ENCODE assay signal across 20 mouse cellular contexts in genomic region chr7:121858939-121859338, GRCm38 (mm10). TPM values are rescaled to one million over a fixed set of nuclear protein-coding genes. Genes with fewer than 3 reads are reported as not detected.
DNase-seq lines count a peak whose midpoint lies in the region; ATAC-seq and TF ChIP-seq lines count a peak whose summit lies in the region.
"Had no signal": no experiment of that assay in that cellular context is flagged by ENCODE, and none has a peak within 500 bp of the region (broad histone marks: within the 10 kb centered on the region; RNA-seq: fewer than 3 reads in every experiment).

No protein-coding gene starts in this region.

- no peak overlapping the region for H3K4me2 ChIP-seq in liver, postnatal 0 days (ENCODE audit: low read depth, low read length)
- H3K4me2 ChIP-seq in liver, embryonic 12.5 days = no peak overlapping the region
- no peak overlapping the region for H3K4me2 ChIP-seq in forebrain, embryonic 14.5 days (ENCODE audit: low read length)
- H3K4me2 ChIP-seq: embryonic facial prominence, embryonic 12.5 days; liver, embryonic 13.5 days; neural tube, embryonic 12.5 days had no signal

- H3K9ac ChIP-seq in liver, postnatal 0 days (replicated peaks) = no peak overlapping the region
- H3K9ac ChIP-seq in liver, embryonic 12.5 days = no peak overlapping the region
- H3K9ac ChIP-seq in forebrain, embryonic 14.5 days (ENCODE audit: low read length) = no peak overlapping the region
- H3K9ac ChIP-seq: embryonic facial prominence, embryonic 12.5 days; liver, embryonic 13.5 days; neural tube, embryonic 12.5 days had no signal

- WGBS in liver, postnatal 0 days (ENCODE audit: insufficient replicate concordance) = 65% methylated on average over 8 of the region's 8 CpGs
- 58% methylated on average over 8 of the region's 8 CpGs for WGBS in liver, embryonic 12.5 days (ENCODE audit: insufficient replicate concordance)
- WGBS in forebrain, embryonic 14.5 days = 78% methylated on average over 8 of the region's 8 CpGs

- H3K36me3 ChIP-seq in liver, postnatal 0 days (replicated peaks; ENCODE audit: insufficient read depth, low read length) = no peaks in the 10 kb centered on the region
- H3K36me3 ChIP-seq in liver, embryonic 12.5 days = no peaks in the 10 kb centered on the region
- H3K36me3 ChIP-seq in forebrain, embryonic 14.5 days (ENCODE audit: control insufficient read depth, insufficient read depth, low read length) = no peaks in the 10 kb centered on the region
- H3K36me3 ChIP-seq: embryonic facial prominence, embryonic 12.5 days; heart, embryonic 10.5 days; liver, embryonic 13.5 days; neural tube, embryonic 12.5 days had no signal

- H3K4me3 ChIP-seq in liver, postnatal 0 days (ENCODE audit: low read depth, low read length) = no peak overlapping the region
- no peak overlapping the region for H3K4me3 ChIP-seq in liver, embryonic 12.5 days
- no peak overlapping the region for H3K4me3 ChIP-seq in forebrain, embryonic 14.5 days (ENCODE audit: low read depth, low read length)
- H3K4me3 ChIP-seq: embryonic facial prominence, embryonic 12.5 days; heart, embryonic 10.5 days; liver, embryonic 13.5 days; neural tube, embryonic 12.5 days had no signal

- H3K4me1 ChIP-seq in liver, postnatal 0 days (ENCODE audit: insufficient read depth) = no peaks in the 10 kb centered on the region
- H3K4me1 ChIP-seq in liver, embryonic 12.5 days = no peaks in the 10 kb centered on the region
- no peaks in the 10 kb centered on the region for H3K4me1 ChIP-seq in forebrain, embryonic 14.5 days (ENCODE audit: control insufficient read depth, insufficient read depth, low read length)
- H3K4me1 ChIP-seq: embryonic facial prominence, embryonic 12.5 days; liver, embryonic 13.5 days; neural tube, embryonic 12.5 days had no signal

- H3K9me3 ChIP-seq in liver, postnatal 0 days (ENCODE audit: low read length) = no peaks in the 10 kb centered on the region
- H3K9me3 ChIP-seq in liver, embryonic 12.5 days (replicated peaks) = no peaks in the 10 kb centered on the region
- H3K9me3 ChIP-seq in forebrain, embryonic 14.5 days (replicated peaks; ENCODE audit: control insufficient read depth, low read length) = no peaks in the 10 kb centered on the region
- H3K9me3 ChIP-seq: embryonic facial prominence, embryonic 12.5 days; heart, embryonic 10.5 days; liver, embryonic 13.5 days; neural tube, embryonic 12.5 days had no signal

- H3K27me3 ChIP-seq in liver, postnatal 0 days (ENCODE audit: insufficient read depth, low read length) = no peaks in the 10 kb centered on the region
- peaks cover 11% of the 10 kb centered on the region for H3K27me3 ChIP-seq in liver, embryonic 12.5 days (replicated peaks)
- peaks cover 7% of the 10 kb centered on the region for H3K27me3 ChIP-seq in forebrain, embryonic 14.5 days (replicated peaks; ENCODE audit: control insufficient read depth, insufficient read depth, low read length)
- H3K27me3 ChIP-seq: neural tube, embryonic 12.5 days had no signal

- no peak overlapping the region for H3K27ac ChIP-seq in liver, postnatal 0 days (ENCODE audit: low read depth)
- H3K27ac ChIP-seq in liver, embryonic 12.5 days = no peak overlapping the region
- no peak overlapping the region for H3K27ac ChIP-seq in forebrain, embryonic 14.5 days (ENCODE audit: low read depth, low read length)
- H3K27ac ChIP-seq: embryonic facial prominence, embryonic 12.5 days; heart, embryonic 10.5 days; hindbrain, postnatal 0 days; liver, embryonic 13.5 days; macrophage; neural tube, embryonic 12.5 days had no signal

- ATAC-seq in liver, postnatal 0 days = no peak
- no peak for ATAC-seq in liver, embryonic 12.5 days
- peak; percentile 33 for ATAC-seq in granulocyte monocyte progenitor cell, adult 5-6 weeks (replicated peaks; ENCODE audit: poor library complexity, severe bottlenecking)
- no peak for ATAC-seq in forebrain, embryonic 14.5 days
- ATAC-seq: hindbrain, postnatal 0 days; midbrain, embryonic 16.5 days had no signal

- no peak for TF ChIP-seq EP300 in liver, postnatal 0 days (IDR thresholded peaks at IDR 0.05; ENCODE audit: low read depth)

- no peak for DNase-seq in liver, postnatal 0 days
- DNase-seq in A20 (ENCODE audit: low read depth, low spot score) (peak; percentile 52), ES-CJ7 (ENCODE audit: low read depth, low spot score) (peak; percentile 19)
- no peak for DNase-seq in yolk sac, embryonic 10.5 days (ENCODE audit: low spot score)
- DNase-seq in frontal cortex, postnatal 36 days (ENCODE audit: low spot score in 2 of 2) = no peak
- no peak for DNase-seq in forebrain, embryonic 14.5 days (ENCODE audit: low spot score)
- DNase-seq: adrenal gland, postnatal 36 days; liver, embryonic 13.5 days; thymus, adult 2 months had no signal

- 0 out of 2 replicates have a peak, but pooled peaks have one; percentile 18 for TF ChIP-seq CTCF in liver, postnatal 0 days (IDR thresholded peaks at IDR 0.05; ENCODE audit: low read depth)

RNA-seq across cellular contexts. Expression of gene Scnn1b, which starts 5.9 kb away (rescaled TPM):
- 0.07 and 0.09 TPM in 2 replicates for polyA plus RNA-seq in liver, postnatal 0 days (2015; fragmentation: Nextera tagmentation; extraction: Ambion mirVana)
- 0.07 TPM in 1 of 2 replicates, not detected in the other for polyA plus RNA-seq in liver, embryonic 12.5 days (2016; fragmentation: Nextera tagmentation; extraction: Ambion mirVana)
- not detected in 2 replicates for total RNA-seq in granulocyte monocyte progenitor cell, adult 5-6 weeks (2014; fragmentation: Nextera tagmentation)
- not detected in 2 replicates for total RNA-seq in granulocyte monocyte progenitor cell, adult 5-6 weeks (2017)
- 0.09 and 0.20 TPM in 2 replicates for polyA plus RNA-seq in forebrain, embryonic 14.5 days (2014; fragmentation: Nextera tagmentation; extraction: Ambion mirVana)
- total RNA-seq: heart, postnatal 25 days; layer of hippocampus, adult 8-10 months; left cerebral cortex, postnatal 10 days had no signal
- polyA plus RNA-seq: liver, embryonic 13.5 days; macrophage; neural tube, embryonic 12.5 days had no signal

Comparison
In these comparisons a context has a peak if more than half of its experiments do, and no peak if none do; other contexts are left out.
1. DNase-seq: peak in A20 (single experiment) and ES-CJ7 (single experiment); none in liver, postnatal 0 days (single experiment), yolk sac, embryonic 10.5 days (single experiment), frontal cortex, postnatal 36 days (0 of 2) and forebrain, embryonic 14.5 days (single experiment).